Mouse (Mus musculus) spleen, adult 2 months (tissue): ENCODE measurements around the gene Ugt1a2.

Experiments
- CTCF ChIP-seq: fragments of 200-500 bp; IDR thresholded peaks from 2 replicates; pipeline ENCODE4 v1.5.1; 2011; ENCODE audit warnings: mild to moderate bottlenecking, inconsistent platforms; ENCODE audit not compliant: insufficient read depth, insufficient read length, insufficient replicate concordance; ENCODE audit errors: extremely low read depth
- POLR2A ChIP-seq: fragments of 200-500 bp; IDR thresholded peaks from 2 replicates; pipeline ENCODE4 v1.6.1; 2011; ENCODE audit warnings: low read depth, low read length, inconsistent platforms

- TF ChIP-seq POLR2A = no peak
- no peak for TF ChIP-seq CTCF
Measured at GRCm38 (mm10) chr1:88215466-88216380, 15.3 kb downstream of the Ugt1a2 start.
